Mouse (Mus musculus) forebrain, embryonic 14.5 days (tissue): ENCODE results near the gene Zfp872. TPM values are rescaled to one million over a fixed set of nuclear protein-coding genes. Genes with fewer than 3 reads are reported as not detected.
A peak's percentile ranks its signal among the peaks of the same experiment; 100 is the strongest.

Experiments
- ATAC-seq: fragments of 200-750 bp; cut with Nextera tagmentation; 2 replicates; pipeline ENCODE4 v1.8.0; 2017; ENCODE audit warnings: mild to moderate bottlenecking, moderate library complexity
- DNase-seq: peaks from one replicate; pipeline ENCODE4 v3.0.0-alpha.2; 2015; ENCODE audit warnings: low spot score
- H3K27ac ChIP-seq: fragments of 300-500 bp; sonication (generic); 2 replicates; pipeline ENCODE4 v1.5.1; 2014; ENCODE audit warnings: low read depth, mild to moderate bottlenecking, control low read depth, low read length, moderate library complexity
- H3K27me3 ChIP-seq: fragments of 300-500 bp; sonication (generic); replicated peaks from 2 replicates; pipeline ENCODE4 v1.6.1; 2014; ENCODE audit warnings: low read length, control low read depth, mixed read lengths; ENCODE audit not compliant: control insufficient read depth, insufficient read depth
- H3K36me3 ChIP-seq: fragments of 300-500 bp; sonication (generic); 2 replicates; pipeline ENCODE4 v1.6.1; 2014; ENCODE audit warnings: low read length, control low read depth; ENCODE audit not compliant: control insufficient read depth, insufficient read depth
- H3K4me1 ChIP-seq: fragments of 300-500 bp; sonication (generic); 2 replicates; pipeline ENCODE4 v1.6.1; 2014; ENCODE audit warnings: antibody characterized with exemption, low read length, control low read depth; ENCODE audit not compliant: control insufficient read depth, insufficient read depth
- H3K4me2 ChIP-seq: fragments of 300-500 bp; sonication (generic); 2 replicates; pipeline ENCODE4 v1.6.1; 2014; ENCODE audit warnings: mild to moderate bottlenecking, control low read depth, low read length
- H3K4me3 ChIP-seq: fragments of 300-500 bp; sonication (generic); 2 replicates; pipeline ENCODE4 v1.5.1; 2014; ENCODE audit warnings: low read depth, low read length, control low read depth
- H3K9ac ChIP-seq: fragments of 300-500 bp; sonication (generic); 2 replicates; pipeline ENCODE4 v1.6.1; 2014; ENCODE audit warnings: mild to moderate bottlenecking, low read length, control low read depth, moderate library complexity
- H3K9me3 ChIP-seq: fragments of 300-500 bp; sonication (generic); replicated peaks from 2 replicates; pipeline ENCODE4 v1.6.1; 2016; ENCODE audit warnings: low read length, control low read depth, mixed read lengths; ENCODE audit not compliant: control insufficient read depth
- WGBS: fragments of 180-500 bp; shearing (Covaris S2); extraction: QIAGEN DNeasy Blood & Tissue Kit; methylation state at CpG from one replicate; pipeline ENCODE4 v1.1.7; 2014; 5-methylcytosine and 5-hydroxymethylcytosine counted together
- polyA plus RNA-seq: library from polyadenylated mRNA; unstranded; fragments of >200 nt; fragmentation: Nextera tagmentation; extraction: Ambion mirVana; gene quantifications from 2 replicates; pipeline ENCODE4 v1.2.1, GENCODE M21; 2014

Zfp872 gene
- polyA plus RNA-seq, 1 experiment from 2014 or later: 0.13 TPM

DNA sequence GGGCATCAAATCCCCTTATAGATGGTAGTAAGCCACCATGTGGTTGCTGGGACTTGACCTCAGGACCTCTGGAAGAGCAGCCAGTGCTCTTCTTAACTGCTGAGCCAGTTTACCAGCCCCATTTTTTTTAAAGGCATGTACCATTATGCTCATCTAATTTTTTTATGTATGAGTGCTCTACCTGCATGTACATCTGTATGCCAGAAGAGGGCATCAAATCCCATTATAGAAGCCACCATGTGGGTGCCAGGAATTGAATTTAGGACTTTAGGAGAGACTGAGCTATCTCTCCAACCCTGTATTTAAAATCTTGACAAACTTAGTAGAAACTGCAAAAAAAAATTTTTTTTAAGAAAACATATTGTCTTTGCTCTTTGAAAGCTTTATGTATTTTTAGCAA is 42.7 kb downstream of the Zfp872 start:
- DNase-seq: peak; percentile 16
- ATAC-seq: no peak

GRCm38 (mm10) chr9:22240001-22240400 is 52.1 kb downstream of the Zfp872 start:
- Histone ChIP-seq H3K4me1 (no peaks in the 10 kb centered on the region), H3K36me3 (peaks cover 34% of the 10 kb centered on the region), H3K9me3 (no peaks in the 10 kb centered on the region), H3K27me3 (no peaks in the 10 kb centered on the region), H3K4me3 (no peak overlapping the region), H3K9ac (no peak overlapping the region), H3K4me2 (no peak overlapping the region), H3K27ac (no peak overlapping the region)
- no peak for DNase-seq
- WGBS: 93% methylated on average over 4 of the region's 4 CpGs
- ATAC-seq: no peak

More for the DNA sequence above, 42.7 kb downstream of the Zfp872 start:
- no peaks in the 10 kb centered on the region for H3K36me3 ChIP-seq
- no peaks in the 10 kb centered on the region for H3K27me3 ChIP-seq
- H3K27ac ChIP-seq: no peak overlapping the region
- no peaks in the 10 kb centered on the region for H3K4me1 ChIP-seq
- H3K9ac ChIP-seq: no peak overlapping the region
- H3K4me2 ChIP-seq: no peak overlapping the region
- no peak overlapping the region for H3K4me3 ChIP-seq
- H3K9me3 ChIP-seq: no peaks in the 10 kb centered on the region

DNA sequence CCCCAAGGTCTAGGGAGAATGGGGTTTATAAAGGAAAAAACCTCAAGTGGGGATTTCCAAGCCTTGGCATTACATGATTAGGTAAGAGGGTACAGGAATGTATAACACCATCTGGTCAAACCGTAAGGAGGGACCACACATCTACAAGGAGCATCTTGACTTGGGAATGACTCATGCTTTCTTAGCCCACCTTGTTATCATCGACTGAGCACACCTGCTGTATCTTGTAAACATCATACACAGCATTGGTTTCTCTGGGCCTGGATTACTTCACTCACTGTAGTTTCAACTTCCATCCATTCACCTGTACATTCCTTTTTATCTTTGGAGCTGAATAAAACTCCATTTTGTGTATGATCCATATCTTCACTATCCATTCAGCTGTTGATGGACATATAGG is 56.4 kb downstream of the Zfp872 start:
- Histone ChIP-seq H3K4me3 (no peak overlapping the region), H3K27me3 (no peaks in the 10 kb centered on the region), H3K36me3 (peaks cover 59% of the 10 kb centered on the region), H3K4me1 (no peaks in the 10 kb centered on the region), H3K27ac (no peak overlapping the region), H3K4me2 (no peak overlapping the region), H3K9ac (no peak overlapping the region), H3K9me3 (peaks cover 12% of the 10 kb centered on the region)
- ATAC-seq: no peak
- 95% methylated on average over 2 of the region's 2 CpGs for WGBS
- no peak for DNase-seq

Other genes starting within 250 kb of the Zfp872 start
- 19.8 and 23.6 TPM in 2 replicates for gene Swsap1, start 232.3 kb upstream of the Zfp872 start, polyA plus RNA-seq
- 1.3 and 2.2 TPM in 2 replicates for gene Epor, start 224.6 kb upstream of the Zfp872 start, polyA plus RNA-seq
- gene Rgl3, start 198.6 kb upstream of the Zfp872 start, polyA plus RNA-seq: 1.3 TPM in 2 replicates
- gene Ccdc151, start 185.5 kb upstream of the Zfp872 start, polyA plus RNA-seq: 4.5 and 4.8 TPM in 2 replicates
- gene Prkcsh, start 185.3 kb upstream of the Zfp872 start, polyA plus RNA-seq: 57.1 and 67.9 TPM in 2 replicates
- gene Elavl3, start 136.1 kb upstream of the Zfp872 start, polyA plus RNA-seq: 88.1 and 107 TPM in 2 replicates
- not detected in 2 replicates for gene Gm49318, start 116.8 kb upstream of the Zfp872 start, polyA plus RNA-seq
- 11.3 and 13.4 TPM in 2 replicates for gene Zfp653, start 116.7 kb upstream of the Zfp872 start, polyA plus RNA-seq
- gene Ecsit, start 102.7 kb upstream of the Zfp872 start, polyA plus RNA-seq: 47.2 and 56.2 TPM in 2 replicates
- 0.19 and 0.72 TPM in 2 replicates for gene Cnn1, start 88.9 kb upstream of the Zfp872 start, polyA plus RNA-seq
- 213 and 240 TPM in 2 replicates for gene Elof1, start 70.9 kb upstream of the Zfp872 start, polyA plus RNA-seq
- 0.38 and 0.42 TPM in 2 replicates for gene Acp5, start 52.4 kb upstream of the Zfp872 start, polyA plus RNA-seq
- gene Pigyl, start 31.2 kb upstream of the Zfp872 start, polyA plus RNA-seq: 93.5 and 109 TPM in 2 replicates
- gene Zfp809, start 37.6 kb downstream of the Zfp872 start, polyA plus RNA-seq: 8.9 and 12.9 TPM in 2 replicates
- 14.0 and 15.3 TPM in 2 replicates for gene Zfp599, start 71.8 kb downstream of the Zfp872 start, polyA plus RNA-seq
- 24.8 and 30.4 TPM in 2 replicates for gene Zfp810, start 119.6 kb downstream of the Zfp872 start, polyA plus RNA-seq
- 15.7 and 16.5 TPM in 2 replicates for gene Anln, start 201.1 kb downstream of the Zfp872 start, polyA plus RNA-seq
- gene 9530077C05Rik, start 223.4 kb downstream of the Zfp872 start, polyA plus RNA-seq: 12.2 and 13.9 TPM in 2 replicates